Mouse (Mus musculus): Measurements from ENCODE around the gene Abhd14b.

- TF ChIP-seq EP300 (IDR thresholded peaks at IDR 0.05; ENCODE audit: low read depth in 1 of 2, low read length in 2 of 2) (no peak), MAFK (IDR thresholded peaks at IDR 0.05; ENCODE audit: borderline replicate concordance, low read depth, low read length) (no peak), POLR2A (IDR thresholded peaks at IDR 0.05; ENCODE audit: control insufficient read depth in 1 of 2, insufficient read depth in 1 of 2, low read depth in 1 of 2, low read length in 2 of 2, poor library complexity in 1 of 2) (no peak), CTCF (IDR thresholded peaks at IDR 0.05 in 2 of 3, conservative IDR thresholded peaks at IDR 0.05 in 1 of 3; ENCODE audit: control insufficient read depth in 1 of 3, insufficient read depth in 1 of 3, low read depth in 2 of 3, low read length in 3 of 3, poor library complexity in 1 of 3, severe bottlenecking in 1 of 3) (no peak), POLR2AphosphoS2 (IDR thresholded peaks at IDR 0.05; ENCODE audit: low read length) (no peak), ZKSCAN1 (IDR thresholded peaks at IDR 0.05; ENCODE audit: low read depth, low read length) (no peak), GABPA (IDR thresholded peaks at IDR 0.05; ENCODE audit: low read depth, low read length) (no peak), SIN3A (IDR thresholded peaks at IDR 0.05; ENCODE audit: low read length) (no peak), ZNF384 (IDR thresholded peaks at IDR 0.05; ENCODE audit: low read depth, low read length) (no peak), E2F4 (IDR thresholded peaks at IDR 0.05; ENCODE audit: borderline replicate concordance, low read depth, low read length) (no peak), SMC3 (IDR thresholded peaks at IDR 0.05; ENCODE audit: low read depth, low read length) (no peak)
These were observed 4.0 kb downstream of the Abhd14b start for GRCm38 (mm10) chr9:106451298-106451697.

All from MEL (cell line).